Mouse (Mus musculus): ENCODE results near the gene Osbp2. TPM values are rescaled to one million over a fixed set of nuclear protein-coding genes. Genes with fewer than 3 reads are reported as not detected.

The Osbp2 gene
- total RNA-seq, 2 experiments from 2014 or later, result 76.4 to 77.6 TPM

GRCm38 (mm10) chr11:3722861-3723260 is 140.8 kb downstream of the Osbp2 start:
- DNase-seq (ENCODE audit: extremely low spot score in 1 of 2, low spot score in 1 of 2), result no peak

GRCm38 (mm10) chr11:3722036-3722435 is 141.7 kb downstream of the Osbp2 start:
- DNase-seq (ENCODE audit: extremely low spot score in 1 of 2, low spot score in 1 of 2), result no peak

GRCm38 (mm10) chr11:3716662-3717061 is 147.0 kb downstream of the Osbp2 start:
- no peak for DNase-seq (ENCODE audit: extremely low spot score in 1 of 2, low spot score in 1 of 2)

GRCm38 (mm10) chr11:3714486-3714885 is 149.2 kb downstream of the Osbp2 start:
- peak; percentile 55 to 71 for DNase-seq (ENCODE audit: extremely low spot score in 1 of 2, low spot score in 1 of 2)

GRCm38 (mm10) chr11:3710203-3710602 is 153.5 kb downstream of the Osbp2 start:
- no peak for DNase-seq (ENCODE audit: extremely low spot score in 1 of 2, low spot score in 1 of 2)

GRCm38 (mm10) chr11:3707057-3707456 is 156.6 kb downstream of the Osbp2 start:
- DNase-seq (ENCODE audit: extremely low spot score in 1 of 2, low spot score in 1 of 2), result no peak

GRCm38 (mm10) chr11:3704404-3704803 is 159.3 kb downstream of the Osbp2 start:
- DNase-seq (ENCODE audit: extremely low spot score in 1 of 2, low spot score in 1 of 2), result no peak

- DNase-seq (ENCODE audit: extremely low spot score in 1 of 2, low spot score in 1 of 2), result no peak
Observed at GRCm38 (mm10) chr11:3703089-3703992, 160.4 kb downstream of the Osbp2 start.

GRCm38 (mm10) chr11:3697441-3697840 is 166.3 kb downstream of the Osbp2 start:
- DNase-seq (ENCODE audit: extremely low spot score in 1 of 2, low spot score in 1 of 2), result no peak

- no peak for DNase-seq (ENCODE audit: extremely low spot score in 1 of 2, low spot score in 1 of 2)
Observed at GRCm38 (mm10) chr11:3696086-3696616, 167.6 kb downstream of the Osbp2 start.

GRCm38 (mm10) chr11:3691746-3692145 is 172.0 kb downstream of the Osbp2 start:
- DNase-seq (ENCODE audit: extremely low spot score in 1 of 2, low spot score in 1 of 2), result no peak

- no peak for DNase-seq (ENCODE audit: extremely low spot score in 1 of 2, low spot score in 1 of 2)
Observed at GRCm38 (mm10) chr11:3686885-3687284, 176.8 kb downstream of the Osbp2 start.

GRCm38 (mm10) chr11:3686318-3686717 is 177.4 kb downstream of the Osbp2 start:
- DNase-seq (ENCODE audit: extremely low spot score in 1 of 2, low spot score in 1 of 2), result no peak

GRCm38 (mm10) chr11:3685431-3685830 is 178.3 kb downstream of the Osbp2 start:
- DNase-seq (ENCODE audit: extremely low spot score in 1 of 2, low spot score in 1 of 2), result no peak

- no peak for DNase-seq (ENCODE audit: extremely low spot score in 1 of 2, low spot score in 1 of 2)
Observed at GRCm38 (mm10) chr11:3684723-3685430, 178.8 kb downstream of the Osbp2 start.

- DNase-seq (ENCODE audit: extremely low spot score in 1 of 2, low spot score in 1 of 2), result no peak
Observed at GRCm38 (mm10) chr11:3684232-3684631, 179.5 kb downstream of the Osbp2 start.

- DNase-seq (ENCODE audit: extremely low spot score in 1 of 2, low spot score in 1 of 2), result no peak
Observed at GRCm38 (mm10) chr11:3683696-3684095, 180.0 kb downstream of the Osbp2 start.

GRCm38 (mm10) chr11:3679771-3680170 is 183.9 kb downstream of the Osbp2 start:
- DNase-seq (ENCODE audit: extremely low spot score in 1 of 2, low spot score in 1 of 2), result no peak

GRCm38 (mm10) chr11:3677204-3677603 is 186.5 kb downstream of the Osbp2 start:
- no peak for DNase-seq (ENCODE audit: extremely low spot score in 1 of 2, low spot score in 1 of 2)

- DNase-seq (ENCODE audit: extremely low spot score in 1 of 2, low spot score in 1 of 2), result no peak
Observed at GRCm38 (mm10) chr11:3676423-3676822, 187.3 kb downstream of the Osbp2 start.

- DNase-seq (ENCODE audit: extremely low spot score in 1 of 2, low spot score in 1 of 2), result no peak
Observed at GRCm38 (mm10) chr11:3674545-3674944, 189.2 kb downstream of the Osbp2 start.
